Mouse (Mus musculus): ENCODE measurements around the gene Gm28043. TPM values are rescaled to one million over a fixed set of nuclear protein-coding genes. Genes with fewer than 3 reads are reported as not detected.

The Gm28043 gene
- polyA plus RNA-seq, 1 experiment from 2014 or later, result 3.5 TPM

DNA sequence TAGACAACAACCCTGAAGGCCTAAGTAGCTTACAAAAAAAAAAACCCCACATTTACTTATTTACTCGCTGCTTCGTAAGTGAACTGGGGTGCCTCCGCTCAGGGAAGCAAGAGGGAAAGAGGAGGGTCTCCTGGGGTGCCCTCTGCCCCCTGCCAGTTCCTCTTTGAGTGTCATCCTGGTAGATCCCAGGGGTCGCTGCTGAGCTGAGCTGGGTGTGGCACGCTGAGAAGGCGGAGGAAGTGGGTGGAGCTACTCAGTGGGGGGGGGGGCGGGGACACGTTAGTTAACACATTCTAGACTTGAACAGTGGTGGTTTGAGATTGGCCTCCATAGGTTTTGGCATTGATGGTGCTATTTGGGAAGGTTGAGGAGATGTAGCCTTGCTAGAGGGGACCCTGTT lies 113.4 kb downstream of the Gm28043 start:
- no peak for ATAC-seq (replicated peaks; ENCODE audit: low FRiP score)
- Histone ChIP-seq H3K27me3 (ENCODE audit: control insufficient read depth, insufficient read depth, low read length) (no peaks in the 10 kb centered on the region), H3K4me3 (ENCODE audit: low read depth, low read length) (no peak overlapping the region), H3K4me1 (replicated peaks; ENCODE audit: control insufficient read depth, insufficient read depth, low read length) (peaks cover 6% of the 10 kb centered on the region; the same call in 1 of the 2 replicates), H3K4me2 (ENCODE audit: low read depth, low read length, severe bottlenecking) (no peak overlapping the region), H3K27ac (ENCODE audit: low read depth, low read length) (no peak overlapping the region), H3K9ac (ENCODE audit: low read length) (no peak overlapping the region), H3K9me3 (ENCODE audit: control insufficient read depth, low read length) (no peaks in the 10 kb centered on the region), H3K36me3 (ENCODE audit: control insufficient read depth, insufficient read depth, low read length) (no peaks in the 10 kb centered on the region)
- WGBS, result 58% methylated on average over 8 of the region's 8 CpGs
- no peak for DNase-seq (ENCODE audit: low spot score)

DNA sequence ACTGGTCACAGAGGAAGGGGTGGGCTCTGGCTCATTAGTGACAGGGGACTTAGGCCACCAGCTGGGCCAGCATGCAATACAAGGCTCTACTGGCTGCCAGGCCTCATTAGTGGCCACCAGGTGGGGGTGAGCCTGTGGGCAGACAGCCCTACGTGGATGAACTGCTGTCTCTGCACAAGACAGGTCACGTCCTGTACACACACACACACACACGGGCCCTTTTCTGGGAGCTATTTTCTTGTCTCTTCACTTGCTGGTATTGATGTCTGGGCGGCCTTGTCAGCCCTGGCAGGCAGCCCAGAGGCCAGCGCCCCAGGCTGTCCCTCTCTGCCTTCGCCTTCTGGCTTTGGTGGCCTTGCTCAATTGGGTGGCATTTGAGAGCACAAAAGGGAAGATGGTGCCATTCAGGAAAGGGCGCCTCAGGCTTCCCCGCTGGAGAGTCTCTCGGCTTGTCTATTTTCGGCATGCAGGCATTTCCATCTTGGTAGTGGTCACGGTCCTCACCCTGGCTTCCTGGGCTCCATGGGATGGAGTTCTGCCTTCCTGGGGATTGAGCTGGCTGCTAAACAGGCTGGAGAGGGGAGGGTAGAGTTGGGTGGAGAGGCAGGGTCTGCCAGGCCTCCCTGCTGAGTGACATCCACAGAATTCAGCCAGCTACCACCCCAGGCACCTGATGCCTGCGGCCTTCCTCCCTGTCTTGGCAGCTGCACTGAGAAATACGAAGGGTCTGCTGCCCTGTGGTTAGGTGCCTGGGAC lies 116.0 kb downstream of the Gm28043 start:
- Histone ChIP-seq H3K27me3 (ENCODE audit: control insufficient read depth, insufficient read depth, low read length) (no peaks in the 10 kb centered on the region), H3K4me3 (ENCODE audit: low read depth, low read length) (no peak overlapping the region), H3K9ac (ENCODE audit: low read length) (peak overlapping the region; percentile 16; the same call in 1 of the 2 replicates), H3K4me2 (ENCODE audit: low read depth, low read length, severe bottlenecking) (no peak overlapping the region), H3K4me1 (replicated peaks; ENCODE audit: control insufficient read depth, insufficient read depth, low read length) (peaks cover 6% of the 10 kb centered on the region; the same call in 1 of the 2 replicates), H3K27ac (ENCODE audit: low read depth, low read length) (peak overlapping the region; percentile 48), H3K9me3 (ENCODE audit: control insufficient read depth, low read length) (no peaks in the 10 kb centered on the region), H3K36me3 (ENCODE audit: control insufficient read depth, insufficient read depth, low read length) (no peaks in the 10 kb centered on the region)
- DNase-seq (ENCODE audit: low spot score) (peak; percentile 65), ATAC-seq (replicated peaks; ENCODE audit: low FRiP score) (0 out of 2 replicates have a peak, but pooled peaks have one; percentile 53)
- WGBS, result 30% methylated on average over 13 of the region's 13 CpGs

DNA sequence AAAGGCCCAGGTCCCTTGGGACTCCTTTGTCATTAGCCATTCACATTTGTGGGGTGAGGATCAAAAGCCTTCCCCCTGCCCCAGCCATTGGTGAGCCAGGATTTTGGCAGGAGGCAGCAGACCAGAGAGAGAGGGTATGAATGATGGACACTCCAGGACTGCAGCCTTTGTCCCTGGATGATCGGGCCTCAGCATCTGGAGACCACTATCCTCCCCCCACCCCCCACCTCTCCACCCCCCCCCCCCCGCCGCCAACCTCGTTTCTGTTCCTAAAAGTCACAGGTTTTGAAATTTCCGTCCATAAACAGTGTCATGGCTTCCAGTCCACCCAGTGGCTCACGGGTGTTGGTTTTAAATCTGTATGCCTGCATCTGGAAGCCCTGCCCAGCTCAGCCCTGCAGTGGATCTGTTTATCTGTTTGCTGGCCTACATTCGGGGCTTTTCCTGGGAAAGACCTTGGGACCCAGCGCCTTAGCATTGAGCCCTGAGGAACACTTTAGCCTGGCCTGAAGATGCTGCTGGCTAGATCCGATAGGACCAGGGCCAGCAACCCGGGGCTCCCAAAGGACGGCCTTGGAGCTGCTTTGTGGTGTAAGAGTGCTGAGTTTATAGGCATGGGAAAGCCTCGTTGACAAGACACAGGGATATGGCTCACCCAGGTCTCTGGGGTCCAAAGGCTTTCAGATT lies 116.7 kb downstream of the Gm28043 start:
- Histone ChIP-seq H3K27ac (ENCODE audit: low read depth, low read length) (peak overlapping the region; percentile 48; the same call in 1 of the 2 replicates), H3K36me3 (ENCODE audit: control insufficient read depth, insufficient read depth, low read length) (no peaks in the 10 kb centered on the region), H3K4me3 (ENCODE audit: low read depth, low read length) (no peak overlapping the region), H3K4me2 (ENCODE audit: low read depth, low read length, severe bottlenecking) (no peak overlapping the region), H3K9ac (ENCODE audit: low read length) (peak overlapping the region; percentile 16; the same call in 1 of the 2 replicates), H3K4me1 (replicated peaks; ENCODE audit: control insufficient read depth, insufficient read depth, low read length) (peaks cover 12% of the 10 kb centered on the region; the same call in 1 of the 2 replicates), H3K27me3 (ENCODE audit: control insufficient read depth, insufficient read depth, low read length) (no peaks in the 10 kb centered on the region), H3K9me3 (ENCODE audit: control insufficient read depth, low read length) (no peaks in the 10 kb centered on the region)
- no peak for DNase-seq (ENCODE audit: low spot score)
- ATAC-seq (replicated peaks; ENCODE audit: low FRiP score), result no peak
- WGBS, result 41% methylated on average over 12 of the region's 12 CpGs

DNA sequence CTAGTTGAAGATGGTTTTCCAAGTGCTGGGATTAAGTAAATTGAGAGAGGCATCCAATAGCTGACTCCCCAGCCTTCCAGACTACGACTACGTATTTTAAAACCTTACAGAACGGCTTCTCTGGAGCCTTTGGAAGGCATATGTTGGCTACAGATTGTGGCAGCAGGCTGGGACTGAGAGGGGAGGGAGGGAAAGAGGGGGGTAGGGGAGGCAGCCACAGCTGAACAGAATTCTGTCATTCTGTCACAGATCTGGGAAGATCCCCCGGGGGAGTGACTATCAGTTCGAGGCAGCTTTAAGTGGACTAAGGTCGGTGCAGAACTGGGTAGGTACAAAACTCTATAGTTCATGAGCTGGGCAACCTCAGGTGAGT lies 117.3 kb downstream of the Gm28043 start:
- Histone ChIP-seq H3K9ac (ENCODE audit: low read length) (no peak overlapping the region), H3K4me1 (replicated peaks; ENCODE audit: control insufficient read depth, insufficient read depth, low read length) (peaks cover 15% of the 10 kb centered on the region; the same call in 1 of the 2 replicates), H3K27ac (ENCODE audit: low read depth, low read length) (peak overlapping the region; percentile 47; the same call in 1 of the 2 replicates), H3K9me3 (ENCODE audit: control insufficient read depth, low read length) (no peaks in the 10 kb centered on the region), H3K4me3 (ENCODE audit: low read depth, low read length) (no peak overlapping the region), H3K4me2 (ENCODE audit: low read depth, low read length, severe bottlenecking) (no peak overlapping the region), H3K36me3 (ENCODE audit: control insufficient read depth, insufficient read depth, low read length) (no peaks in the 10 kb centered on the region), H3K27me3 (ENCODE audit: control insufficient read depth, insufficient read depth, low read length) (no peaks in the 10 kb centered on the region)
- ATAC-seq (replicated peaks; ENCODE audit: low FRiP score) (no peak), DNase-seq (ENCODE audit: low spot score) (no peak)
- 65% methylated on average over 6 of the region's 6 CpGs for WGBS

DNA sequence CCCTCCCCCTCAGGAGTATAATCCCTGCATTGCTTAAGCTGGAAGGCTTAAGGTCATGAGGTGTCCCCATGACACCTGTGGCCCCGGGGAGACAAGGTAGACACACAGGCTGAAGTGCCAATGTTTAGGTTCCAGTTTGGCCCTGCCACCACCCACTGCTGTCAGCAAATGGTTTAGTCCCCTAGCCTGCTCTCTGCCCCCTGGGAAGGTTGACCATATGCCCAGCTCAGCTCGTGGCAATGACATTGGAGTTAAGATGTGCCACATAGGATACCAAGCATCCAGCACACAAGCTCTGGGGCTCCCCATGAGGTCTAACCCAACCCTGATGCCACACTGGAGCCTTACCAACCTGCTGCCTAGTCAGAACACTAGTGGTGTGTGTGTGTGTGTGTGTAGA lies 117.8 kb downstream of the Gm28043 start:
- H3K4me1 ChIP-seq (replicated peaks; ENCODE audit: control insufficient read depth, insufficient read depth, low read length), result peaks cover 15% of the 10 kb centered on the region; the same call in 1 of the 2 replicates
- no peak for ATAC-seq (replicated peaks; ENCODE audit: low FRiP score)
- no peak overlapping the region for H3K9ac ChIP-seq (ENCODE audit: low read length)
- no peaks in the 10 kb centered on the region for H3K27me3 ChIP-seq (ENCODE audit: control insufficient read depth, insufficient read depth, low read length)
- no peaks in the 10 kb centered on the region for H3K36me3 ChIP-seq (ENCODE audit: control insufficient read depth, insufficient read depth, low read length)
- H3K9me3 ChIP-seq (ENCODE audit: control insufficient read depth, low read length), result no peaks in the 10 kb centered on the region
- no peak overlapping the region for H3K27ac ChIP-seq (ENCODE audit: low read depth, low read length)
- H3K4me3 ChIP-seq (ENCODE audit: low read depth, low read length), result no peak overlapping the region
- H3K4me2 ChIP-seq (ENCODE audit: low read depth, low read length, severe bottlenecking), result no peak overlapping the region
- WGBS, result 87% methylated on average over 2 of the region's 2 CpGs
- DNase-seq (ENCODE audit: low spot score), result no peak

DNA sequence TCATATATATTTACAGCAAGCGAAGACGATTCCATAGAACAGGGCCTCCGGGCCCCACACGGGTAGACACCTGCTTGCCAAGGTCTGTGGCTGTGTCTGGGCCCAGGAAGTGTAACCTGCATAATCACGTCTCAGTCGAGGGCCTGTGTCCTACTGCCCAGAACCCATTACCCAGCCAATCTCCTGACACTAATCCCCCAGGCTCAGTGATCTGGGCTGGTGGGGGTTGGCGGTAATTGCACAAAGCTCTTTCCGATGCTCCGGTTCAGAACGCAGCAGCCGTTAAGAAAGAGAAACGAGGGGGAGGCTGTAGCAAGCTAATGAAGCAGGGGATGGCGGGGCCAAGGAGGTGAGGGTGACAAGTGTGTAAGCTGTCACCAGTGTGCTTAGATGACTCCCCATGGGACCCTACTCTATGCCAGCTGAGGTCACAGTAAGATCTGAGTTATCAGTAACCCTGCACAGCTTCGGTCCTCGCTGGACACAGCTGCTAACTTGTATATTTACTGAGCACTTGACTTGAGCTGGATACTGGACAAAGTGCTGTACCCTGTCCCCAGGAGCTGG lies 121.9 kb downstream of the Gm28043 start:
- 19% methylated on average over 15 of the region's 15 CpGs for WGBS
- peak overlapping the region; percentile 48 for H3K27ac ChIP-seq (ENCODE audit: low read depth, low read length)
- H3K9me3 ChIP-seq (ENCODE audit: control insufficient read depth, low read length), result no peaks in the 10 kb centered on the region
- H3K36me3 ChIP-seq (ENCODE audit: control insufficient read depth, insufficient read depth, low read length), result no peaks in the 10 kb centered on the region
- peak; percentile 72 for ATAC-seq (replicated peaks; ENCODE audit: low FRiP score)
- peaks cover 12% of the 10 kb centered on the region; the same call in 1 of the 2 replicates for H3K4me1 ChIP-seq (replicated peaks; ENCODE audit: control insufficient read depth, insufficient read depth, low read length)
- H3K27me3 ChIP-seq (ENCODE audit: control insufficient read depth, insufficient read depth, low read length), result no peaks in the 10 kb centered on the region
- H3K4me3 ChIP-seq (ENCODE audit: low read depth, low read length), result no peak overlapping the region
- no peak overlapping the region for H3K4me2 ChIP-seq (ENCODE audit: low read depth, low read length, severe bottlenecking)
- peak; percentile 73 for DNase-seq (ENCODE audit: low spot score)
- peak overlapping the region; percentile 30; the same call in 1 of the 2 replicates for H3K9ac ChIP-seq (ENCODE audit: low read length)

DNA sequence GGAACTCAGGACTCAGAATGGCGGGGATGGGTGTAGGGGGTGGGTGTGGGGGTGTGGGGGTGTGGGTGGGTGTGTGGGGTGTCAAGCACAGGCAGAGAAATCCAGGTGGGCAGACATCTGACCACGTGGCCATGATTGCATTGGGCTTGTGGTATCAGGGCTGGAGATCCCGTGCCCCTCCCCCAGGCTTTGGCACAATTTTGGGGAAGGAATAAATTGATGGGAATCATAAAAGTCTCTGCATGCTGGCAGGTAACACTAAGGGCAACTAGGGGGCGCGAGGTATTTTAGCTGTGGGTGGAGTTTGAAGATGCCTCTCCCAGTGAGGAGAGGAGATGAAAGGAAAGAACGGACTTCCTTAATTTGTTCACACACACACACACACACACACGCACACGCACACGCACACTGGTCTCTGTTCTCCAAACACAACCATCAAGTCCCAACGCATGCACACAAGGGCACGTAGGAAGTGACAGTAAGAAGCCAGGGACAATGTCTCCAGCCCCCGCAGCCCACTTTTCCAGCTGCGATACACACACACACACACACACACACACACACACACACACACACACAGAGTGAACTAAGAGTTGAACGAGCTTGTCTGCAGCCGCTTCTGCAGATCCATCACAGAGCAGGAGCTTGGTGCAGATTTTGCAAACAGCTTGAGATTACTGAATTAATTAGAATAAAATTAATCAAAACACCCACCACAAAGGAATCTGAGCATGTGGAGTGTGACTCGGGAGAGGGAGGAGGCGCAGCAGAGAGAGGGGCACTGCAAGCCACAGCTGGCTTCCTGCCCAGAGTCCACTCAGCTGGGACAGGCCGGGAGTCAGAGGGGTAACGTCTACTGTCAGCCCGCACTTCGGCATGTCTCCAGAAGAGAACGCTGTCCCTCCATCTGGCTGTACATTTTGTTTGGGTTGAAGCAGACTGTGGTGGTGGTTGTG lies 123.5 kb downstream of the Gm28043 start:
- 69% methylated on average over 22 of the region's 22 CpGs for WGBS
- Histone ChIP-seq H3K9me3 (ENCODE audit: control insufficient read depth, low read length) (no peaks in the 10 kb centered on the region), H3K4me2 (ENCODE audit: low read depth, low read length, severe bottlenecking) (no peak overlapping the region), H3K9ac (ENCODE audit: low read length) (no peak overlapping the region), H3K36me3 (ENCODE audit: control insufficient read depth, insufficient read depth, low read length) (no peaks in the 10 kb centered on the region), H3K4me3 (ENCODE audit: low read depth, low read length) (no peak overlapping the region), H3K27ac (ENCODE audit: low read depth, low read length) (0 out of 2 replicates have a peak overlapping the region, but pooled peaks have one; percentile 20), H3K4me1 (replicated peaks; ENCODE audit: control insufficient read depth, insufficient read depth, low read length) (peaks cover 12% of the 10 kb centered on the region; the same call in 1 of the 2 replicates), H3K27me3 (ENCODE audit: control insufficient read depth, insufficient read depth, low read length) (no peaks in the 10 kb centered on the region)
- 0 out of 2 replicates have a peak, but pooled peaks have one; percentile 44 for ATAC-seq (replicated peaks; ENCODE audit: low FRiP score)
- peak; percentile 63 for DNase-seq (ENCODE audit: low spot score)

DNA sequence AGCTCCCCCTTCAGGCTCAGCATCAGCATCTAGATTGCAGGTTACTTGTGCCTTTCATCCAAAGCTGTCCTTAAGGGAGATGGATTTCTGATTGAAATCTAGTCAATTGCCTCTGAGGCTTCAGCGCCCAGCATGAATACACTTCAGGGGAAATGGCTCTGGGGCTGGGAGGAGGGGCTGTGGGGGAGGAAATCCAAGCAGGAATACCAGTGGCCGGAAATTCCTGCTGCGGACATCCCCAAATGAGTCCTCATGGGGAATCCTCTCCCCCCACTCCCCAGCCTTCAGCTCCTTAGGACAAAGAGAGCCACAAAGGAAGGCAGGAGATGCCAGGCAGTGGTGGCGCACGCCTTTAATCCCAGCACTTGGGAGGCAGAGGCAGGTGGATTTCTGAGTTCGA lies 132.8 kb downstream of the Gm28043 start:
- no peaks in the 10 kb centered on the region for H3K36me3 ChIP-seq (ENCODE audit: control insufficient read depth, insufficient read depth, low read length)
- H3K9ac ChIP-seq (ENCODE audit: low read length), result no peak overlapping the region
- no peaks in the 10 kb centered on the region for H3K9me3 ChIP-seq (ENCODE audit: control insufficient read depth, low read length)
- H3K27me3 ChIP-seq (ENCODE audit: control insufficient read depth, insufficient read depth, low read length), result no peaks in the 10 kb centered on the region
- 65% methylated on average over 6 of the region's 6 CpGs for WGBS
- ATAC-seq (replicated peaks; ENCODE audit: low FRiP score) (no peak), DNase-seq (ENCODE audit: low spot score) (no peak)
- H3K27ac ChIP-seq (ENCODE audit: low read depth, low read length), result no peak overlapping the region
- no peak overlapping the region for H3K4me2 ChIP-seq (ENCODE audit: low read depth, low read length, severe bottlenecking)
- no peak overlapping the region for H3K4me3 ChIP-seq (ENCODE audit: low read depth, low read length)
- H3K4me1 ChIP-seq (replicated peaks; ENCODE audit: control insufficient read depth, insufficient read depth, low read length), result peaks cover 4% of the 10 kb centered on the region
